Mouse (Mus musculus): ENCODE measurements at regions not wholly inside any gene's neighbourhood (a gene's known extent, or its start where the extent isn't known, plus 50 kb on each side); places are given as distances from the start of the nearest gene placed in this dataset.

DNA sequence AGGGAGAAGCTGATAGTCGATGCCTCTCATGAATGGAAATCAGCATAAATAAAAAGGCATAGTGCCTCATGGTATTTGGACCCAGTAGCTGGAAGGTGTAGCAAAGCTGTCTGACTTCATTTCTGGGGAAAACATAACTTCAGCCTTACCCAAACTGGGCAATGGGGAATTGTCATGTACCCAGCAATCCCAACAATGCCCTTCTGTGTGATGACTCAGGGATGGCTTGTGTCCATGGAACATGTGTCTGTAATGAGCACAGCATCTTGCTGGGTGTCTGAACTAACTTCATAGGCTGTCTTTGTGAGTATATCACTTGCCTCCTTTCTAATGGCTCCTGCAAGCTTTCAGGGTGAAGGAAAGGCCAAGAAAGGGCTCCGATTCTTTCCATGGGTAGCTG lies 140.3 kb downstream of the Bod1 start:
- no peak for DNase-seq (ENCODE audit: low spot score)

DNA sequence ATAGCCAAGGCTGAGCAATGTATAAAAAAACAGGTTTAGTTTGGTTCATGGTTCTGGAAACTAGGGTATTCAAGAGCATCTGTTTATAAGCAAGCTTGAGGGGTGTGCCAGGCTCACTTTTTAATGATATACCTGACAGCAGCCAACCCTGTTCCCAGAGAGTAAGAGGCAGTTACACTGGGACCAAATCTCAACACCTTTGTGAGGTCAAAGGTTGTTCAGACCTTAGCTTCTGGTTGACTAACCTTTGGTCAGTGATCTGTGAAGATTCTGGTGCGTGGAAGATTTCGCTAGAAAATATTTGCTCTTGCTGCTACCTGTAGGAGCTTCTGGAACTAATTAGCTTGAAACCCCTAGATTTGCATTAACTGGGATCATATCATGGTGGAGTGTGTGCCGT lies 140.8 kb downstream of the Bod1 start:
- no peak for DNase-seq (ENCODE audit: low spot score)

DNA sequence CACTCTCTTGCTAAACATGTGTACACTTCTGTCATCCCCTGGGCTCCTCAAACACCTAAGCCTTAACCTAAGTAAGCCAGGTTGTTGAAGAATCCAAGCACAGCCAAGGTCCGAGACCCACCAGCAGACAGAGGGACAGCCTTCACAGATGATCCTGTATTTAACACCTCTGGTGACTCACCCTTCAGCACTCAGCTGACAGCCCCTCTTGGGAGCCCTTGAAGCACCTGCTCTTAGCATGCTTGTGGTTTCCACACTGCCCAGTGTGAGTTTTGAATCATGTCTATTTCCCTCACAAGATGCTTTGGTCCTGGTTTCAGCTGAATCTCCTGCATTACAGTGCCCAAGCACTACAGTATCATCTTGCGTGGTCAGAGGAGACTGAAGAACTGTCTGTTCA lies 142.0 kb downstream of the Bod1 start:
- no peak for DNase-seq (ENCODE audit: low spot score)

DNA sequence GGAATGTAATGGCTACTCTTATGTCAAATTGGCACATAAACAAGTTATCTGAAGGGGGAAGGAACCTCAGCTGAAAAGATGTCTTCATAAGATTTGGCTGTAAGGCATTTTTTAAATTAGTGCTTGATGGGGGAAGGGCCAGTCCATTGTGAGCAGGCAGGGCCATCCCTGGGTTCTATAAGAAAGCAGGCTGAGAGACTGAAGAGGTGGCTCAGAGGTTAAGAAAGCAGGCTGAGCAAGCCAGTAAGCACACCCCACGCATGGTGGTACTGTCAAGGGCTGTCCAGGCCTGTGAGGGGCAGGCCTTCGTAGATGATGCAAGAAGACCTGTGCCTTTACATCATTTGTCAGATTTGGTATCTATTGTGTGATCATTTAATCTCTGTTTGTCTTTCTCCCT lies 147.0 kb downstream of the Bod1 start:
- DNase-seq (ENCODE audit: low spot score) = no peak

DNA sequence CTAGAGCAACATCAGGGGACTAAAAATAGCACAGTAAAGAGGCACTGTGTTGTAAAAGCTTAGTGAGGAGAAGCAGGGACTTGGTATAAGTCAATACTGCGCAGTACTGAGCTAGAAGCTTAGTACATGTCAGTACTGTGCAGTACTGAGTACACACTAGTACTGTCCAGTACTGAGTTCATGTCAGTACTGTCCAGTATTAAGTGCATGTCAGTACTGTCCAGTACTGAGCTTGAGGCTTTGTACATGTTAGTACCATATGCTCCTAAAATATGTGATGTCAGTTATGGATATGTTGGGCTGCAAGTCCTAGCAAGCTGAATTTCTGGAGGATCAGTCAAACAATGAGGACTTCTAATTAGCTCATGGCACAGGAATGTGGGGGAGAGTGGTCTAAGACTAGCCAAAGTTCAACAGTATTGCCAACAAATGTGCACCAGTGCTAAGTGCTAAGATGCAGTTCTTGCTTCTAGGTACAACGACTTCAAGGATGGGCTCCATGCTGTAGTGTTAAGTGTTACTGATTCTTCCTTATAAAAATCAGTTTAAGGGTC lies 147.5 kb downstream of the Bod1 start:
- no peak for DNase-seq (ENCODE audit: low spot score)

DNA sequence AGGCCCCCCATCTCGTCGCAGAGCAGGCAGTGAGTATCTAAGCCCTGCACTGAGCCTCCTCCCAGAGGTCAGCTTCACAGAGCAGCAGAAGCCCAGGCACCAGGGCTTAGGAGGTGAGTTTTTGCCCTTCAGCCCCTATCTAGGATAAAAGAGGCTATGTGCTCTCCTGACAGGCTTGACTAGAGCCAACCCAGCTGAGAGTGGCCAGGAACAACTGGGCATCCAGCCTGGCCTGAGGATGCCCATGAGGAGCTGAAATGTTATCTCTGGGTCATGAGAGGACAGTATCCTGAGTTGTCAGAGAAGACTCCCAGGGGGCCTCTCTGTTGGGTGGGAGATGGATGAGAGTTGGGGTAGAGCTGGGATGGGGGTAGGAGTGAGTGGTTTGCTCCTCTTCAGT lies 149.6 kb downstream of the Bod1 start:
- no peak for DNase-seq (ENCODE audit: low spot score)

DNA sequence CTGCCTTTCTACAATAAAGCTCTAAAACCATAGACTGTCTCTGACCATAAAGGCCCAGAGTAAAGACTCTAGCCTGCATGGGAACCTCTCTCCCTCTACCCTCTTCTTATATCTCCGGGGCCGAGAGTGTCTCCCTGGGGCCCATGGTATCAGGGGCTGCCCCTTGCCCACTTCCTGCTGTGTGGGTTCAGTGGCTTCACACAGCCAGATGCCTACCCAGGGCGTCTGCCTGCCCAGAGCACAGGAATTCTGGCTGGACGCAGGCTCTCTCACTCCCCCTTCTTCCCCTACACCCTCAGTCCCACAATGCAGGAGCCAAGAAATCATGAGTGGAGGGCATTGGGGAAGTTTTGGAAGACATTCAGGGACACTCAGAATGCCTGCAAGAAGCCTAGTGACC lies 150.8 kb downstream of the Bod1 start:
- no peak for DNase-seq (ENCODE audit: low spot score)

DNA sequence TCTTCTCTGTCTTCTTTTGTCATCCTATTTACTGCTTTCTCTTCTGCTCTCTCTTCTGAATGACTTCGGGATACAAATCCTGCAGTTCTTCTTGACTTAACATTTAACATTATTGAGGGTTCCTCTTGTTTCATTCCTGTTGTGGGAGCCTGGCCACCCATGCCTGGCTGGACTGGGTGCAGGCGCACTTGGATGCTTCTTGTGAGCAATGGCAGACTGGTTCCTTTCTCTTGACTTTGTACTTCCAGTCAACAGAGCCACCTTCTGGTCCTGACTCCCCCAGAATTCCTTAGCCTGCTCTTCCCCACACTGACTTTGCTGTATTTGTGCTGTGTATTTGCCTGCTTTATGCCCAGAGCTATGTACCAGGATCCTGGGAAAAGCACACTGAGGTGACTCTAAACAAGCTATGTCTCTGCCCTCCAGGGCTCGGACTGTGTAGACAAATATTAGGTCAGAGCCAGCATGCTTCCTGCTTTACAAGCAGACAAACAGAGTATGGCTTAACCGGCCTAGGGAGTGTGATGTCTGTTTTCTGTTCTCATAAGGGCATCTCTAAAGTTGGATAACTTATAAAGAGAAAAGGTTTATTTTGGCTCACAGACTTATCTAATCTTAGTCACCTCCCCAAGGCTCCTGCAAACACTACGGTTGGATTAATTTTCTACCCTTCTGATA lies 133.5 kb upstream of the Stc2 start:
- no peak for DNase-seq (ENCODE audit: low spot score)

DNA sequence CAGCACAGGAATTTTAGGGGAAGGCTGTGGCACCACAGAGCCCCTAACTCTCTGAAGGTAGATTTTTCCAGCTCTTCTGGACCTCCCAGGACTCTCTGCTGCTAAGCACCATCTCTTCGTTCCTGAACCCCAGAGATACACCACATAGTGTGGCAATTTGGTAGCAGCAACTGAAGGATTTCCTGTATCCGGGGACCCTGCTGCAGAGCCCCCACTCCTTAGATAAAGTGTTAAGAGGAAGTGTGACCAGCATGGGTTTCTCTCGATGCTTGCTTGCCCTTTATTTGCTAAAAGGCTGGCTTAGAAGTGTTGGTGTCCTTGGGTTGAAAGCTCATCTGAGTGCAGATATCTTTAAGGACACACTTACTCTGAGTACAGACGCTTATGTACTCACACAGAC lies 115.6 kb upstream of the Stc2 start:
- no peak for DNase-seq (ENCODE audit: low spot score)

DNA sequence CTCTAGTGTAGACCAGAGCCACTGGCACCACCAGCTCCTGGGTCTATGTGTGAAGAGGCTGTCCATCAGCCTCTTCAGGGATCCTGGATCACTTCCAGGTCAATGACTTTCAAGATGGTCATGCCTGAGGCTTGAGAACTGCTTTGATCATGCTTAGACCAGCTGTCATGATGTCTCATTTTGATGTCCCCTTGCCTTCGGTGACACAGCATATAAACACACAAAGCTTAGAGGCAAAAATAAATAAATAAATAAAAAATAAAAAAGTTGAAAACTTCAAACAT lies 111.1 kb upstream of the Stc2 start:
- no peak for DNase-seq (ENCODE audit: low spot score)

DNA sequence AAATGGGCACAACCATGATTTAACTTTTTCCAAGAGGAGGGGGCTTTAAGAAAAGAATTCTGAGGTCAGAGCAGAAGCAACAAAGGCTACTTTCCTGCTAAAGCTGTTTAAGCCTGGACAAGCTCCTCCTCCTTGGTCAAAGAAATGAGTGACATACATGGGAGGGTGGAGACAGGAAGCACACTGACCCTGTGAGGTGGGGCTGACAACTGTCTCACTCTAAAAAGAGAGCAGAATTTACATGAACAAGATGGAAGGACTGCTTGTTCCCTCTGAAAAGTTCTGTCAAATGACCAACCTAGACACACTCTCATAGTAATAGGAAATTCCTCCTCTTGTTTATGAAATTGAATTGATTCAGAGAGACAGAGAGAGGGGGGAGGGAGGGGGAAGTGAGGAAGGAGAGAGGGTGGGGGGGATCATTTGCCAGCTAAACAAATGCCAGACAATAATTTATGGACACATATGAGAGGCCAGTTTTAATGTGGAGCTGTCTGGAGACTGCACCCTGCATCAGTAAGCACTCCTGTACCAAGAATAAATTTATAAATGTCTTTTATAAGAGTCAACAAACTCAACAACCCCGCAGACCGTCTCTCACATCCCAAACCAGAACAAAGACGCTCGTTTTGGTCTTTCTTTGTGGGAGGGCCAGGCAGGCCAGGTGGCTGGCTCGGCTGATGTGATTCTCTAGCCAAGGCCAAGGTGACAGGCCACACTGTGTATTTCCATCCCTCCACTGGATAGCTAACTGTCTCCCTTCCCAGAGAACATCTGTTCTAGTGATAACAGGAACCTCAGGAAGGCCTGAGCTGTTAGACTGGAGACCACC lies 110.6 kb upstream of the Stc2 start:
- no peak for DNase-seq (ENCODE audit: low spot score)

DNA sequence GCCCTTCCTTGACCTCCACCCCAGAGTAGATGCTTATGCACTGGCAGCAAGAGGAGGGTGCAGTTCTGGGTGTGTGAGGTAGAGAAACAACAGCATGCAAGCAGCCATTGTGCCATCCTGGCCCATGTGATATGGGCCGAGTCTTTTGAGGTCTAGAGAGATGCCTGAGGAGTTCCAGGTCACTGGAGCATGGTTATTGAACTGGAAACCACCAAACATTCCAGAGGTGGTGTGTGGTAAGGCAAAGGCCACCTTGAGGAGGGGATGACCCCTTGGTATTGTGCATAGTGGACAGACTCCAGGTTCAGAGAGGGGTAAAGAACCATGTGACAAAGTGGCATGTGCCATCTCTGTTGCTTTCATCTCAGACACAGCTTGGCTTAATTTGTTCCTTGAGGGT lies 107.9 kb upstream of the Stc2 start:
- no peak for DNase-seq (ENCODE audit: low spot score)

DNA sequence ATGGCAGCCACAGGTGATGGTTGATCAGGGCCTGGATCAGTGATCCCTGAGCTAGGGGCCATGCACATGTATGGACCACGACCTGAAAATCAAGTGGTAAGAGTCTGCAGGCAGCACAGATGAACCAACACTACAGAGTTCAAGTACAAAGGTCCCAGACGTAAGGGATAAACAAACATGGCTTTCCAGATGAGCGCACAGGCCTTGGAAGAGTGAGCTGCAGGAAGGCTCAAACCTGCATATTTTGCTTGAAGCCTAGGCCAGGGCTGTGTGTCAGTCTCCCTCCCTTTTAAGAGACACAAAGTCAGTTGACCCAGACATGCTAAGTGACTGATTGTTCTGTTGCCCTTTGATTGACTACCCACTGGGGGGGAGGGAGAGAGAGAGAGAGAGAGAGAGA lies 107.2 kb upstream of the Stc2 start:
- no peak for DNase-seq (ENCODE audit: low spot score)

DNA sequence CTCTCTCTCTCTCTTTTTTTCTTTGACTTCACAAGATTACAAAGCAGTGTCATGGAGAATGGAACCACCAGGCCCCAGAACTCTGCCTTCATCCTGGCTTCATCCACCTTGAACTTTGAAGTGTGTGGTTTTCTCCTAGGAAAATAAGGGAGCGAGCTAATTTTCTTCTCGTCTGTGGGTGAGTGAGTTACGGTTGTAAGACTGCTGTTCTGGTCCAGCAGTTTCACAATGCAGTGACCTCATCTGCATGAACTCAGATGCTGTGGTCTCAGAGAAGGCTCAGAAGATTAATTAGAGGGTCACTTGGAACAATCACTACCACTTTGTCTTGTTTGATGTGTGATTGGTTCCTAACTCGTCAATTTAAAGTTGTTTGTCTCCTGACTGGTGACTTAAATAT lies 103.1 kb upstream of the Stc2 start:
- no peak for DNase-seq (ENCODE audit: low spot score)

DNA sequence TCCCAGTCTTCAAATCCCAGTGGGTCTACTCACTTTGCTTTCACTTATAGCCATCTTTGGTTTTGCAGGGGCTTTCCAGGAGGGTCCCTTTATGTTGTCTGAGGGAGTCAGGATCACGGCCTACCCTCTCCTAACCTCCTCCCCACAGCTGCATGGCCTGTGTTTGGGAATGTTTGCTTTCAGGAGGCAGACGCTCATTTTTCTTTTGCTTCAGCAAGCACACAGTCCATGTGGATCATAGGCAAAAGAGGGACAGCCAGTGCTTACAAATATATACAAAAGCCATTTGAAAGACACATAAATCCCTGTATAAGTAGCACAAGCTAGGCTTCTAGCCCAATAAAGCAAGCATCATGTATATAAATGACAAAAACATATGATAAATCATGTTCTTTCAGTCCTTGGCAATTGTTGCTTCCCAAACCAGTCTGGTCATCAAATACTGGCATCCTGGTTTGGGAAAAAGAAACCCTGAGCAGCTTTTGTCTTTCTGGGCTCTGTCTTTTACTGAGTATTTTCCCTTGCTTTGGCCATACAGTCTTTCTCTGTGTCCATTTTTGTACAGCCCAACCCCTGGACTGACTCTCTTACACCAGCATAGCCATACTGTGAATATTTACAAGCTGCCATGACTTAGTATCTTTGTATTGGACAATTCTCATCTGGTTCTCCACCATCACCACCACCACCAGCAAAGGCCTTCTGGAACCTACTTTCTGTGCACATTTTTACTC lies 101.0 kb upstream of the Stc2 start:
- no peak for DNase-seq (ENCODE audit: low spot score)

DNA sequence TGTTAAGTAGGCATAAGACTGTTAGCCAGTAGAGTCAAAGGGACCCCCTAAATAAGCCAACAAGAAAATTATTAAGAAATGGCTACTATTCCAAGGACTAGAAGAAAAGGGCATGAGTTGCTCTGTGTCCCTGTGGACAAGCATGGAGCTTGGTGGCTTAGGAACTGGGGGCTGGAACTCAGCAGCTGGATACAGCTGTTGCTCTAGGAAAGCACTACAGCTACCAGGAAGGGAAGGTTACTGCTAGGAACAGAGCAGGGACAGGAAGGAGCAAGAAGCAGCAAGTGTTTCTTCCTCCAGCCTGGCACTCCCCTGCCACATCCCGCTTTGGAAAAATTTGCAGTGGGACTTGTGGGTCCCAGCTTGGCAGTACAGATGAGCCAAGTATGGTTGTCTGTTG lies 95.0 kb upstream of the Stc2 start:
- no peak for DNase-seq (ENCODE audit: low spot score)

DNA sequence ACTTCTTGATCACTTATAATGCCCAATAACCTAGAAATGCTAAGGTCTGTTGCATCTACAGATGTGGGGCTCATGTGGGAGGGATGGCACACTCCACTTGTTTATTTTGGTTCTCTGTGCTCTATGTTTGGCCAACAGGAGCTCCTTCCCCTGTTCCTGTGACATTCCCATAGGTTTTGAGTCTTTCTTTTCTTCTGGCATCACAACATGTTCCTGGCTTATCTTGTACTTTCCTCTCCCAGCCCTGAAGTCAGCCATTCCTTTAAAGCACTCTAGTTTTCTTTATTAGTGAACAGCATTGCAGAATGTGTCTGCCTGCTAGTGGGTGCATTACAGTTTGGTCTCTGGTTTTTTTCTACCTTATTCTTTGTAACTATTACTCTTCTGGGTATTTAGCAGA lies 92.6 kb upstream of the Stc2 start:
- no peak for DNase-seq (ENCODE audit: low spot score)

DNA sequence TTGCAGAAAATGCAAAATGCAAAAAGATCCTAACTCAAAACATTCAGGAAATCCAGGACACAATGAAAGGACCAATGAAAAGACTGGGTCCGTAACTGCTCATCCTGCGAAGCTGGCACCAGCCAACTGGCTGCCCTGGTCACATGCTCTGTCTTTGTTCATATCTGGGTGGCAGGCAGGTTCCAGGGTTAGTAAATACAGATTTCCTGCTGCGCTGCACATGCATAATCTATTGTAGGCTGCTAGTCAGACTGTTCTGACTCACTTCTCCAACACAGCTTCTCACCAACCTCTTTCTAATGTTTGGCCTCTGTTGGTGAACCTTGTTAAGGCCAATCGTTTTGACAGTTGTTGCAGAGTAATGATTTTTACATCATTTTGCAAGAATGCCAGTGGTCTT lies 92.0 kb upstream of the Stc2 start:
- no peak for DNase-seq (ENCODE audit: low spot score)

DNA sequence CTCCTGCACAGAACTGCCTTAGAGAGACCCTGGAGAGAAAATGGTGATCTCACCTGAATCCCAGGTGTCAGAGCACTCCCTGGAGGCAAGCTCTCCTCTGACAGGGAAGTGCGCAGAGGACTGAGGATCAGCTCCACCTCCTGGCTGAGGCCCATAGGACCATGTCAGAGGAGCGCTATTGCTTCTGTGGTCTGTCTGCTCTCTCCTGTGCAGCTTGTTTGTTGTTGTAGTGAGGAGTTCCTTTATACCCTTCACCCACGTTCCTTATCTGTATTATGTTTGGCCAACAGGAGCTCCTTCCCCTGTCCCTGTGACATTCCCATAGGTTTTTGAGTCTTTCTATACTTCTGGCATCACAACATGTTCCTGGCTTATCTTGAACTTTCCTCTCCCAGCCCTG lies 91.5 kb upstream of the Stc2 start:
- no peak for DNase-seq (ENCODE audit: low spot score)

DNA sequence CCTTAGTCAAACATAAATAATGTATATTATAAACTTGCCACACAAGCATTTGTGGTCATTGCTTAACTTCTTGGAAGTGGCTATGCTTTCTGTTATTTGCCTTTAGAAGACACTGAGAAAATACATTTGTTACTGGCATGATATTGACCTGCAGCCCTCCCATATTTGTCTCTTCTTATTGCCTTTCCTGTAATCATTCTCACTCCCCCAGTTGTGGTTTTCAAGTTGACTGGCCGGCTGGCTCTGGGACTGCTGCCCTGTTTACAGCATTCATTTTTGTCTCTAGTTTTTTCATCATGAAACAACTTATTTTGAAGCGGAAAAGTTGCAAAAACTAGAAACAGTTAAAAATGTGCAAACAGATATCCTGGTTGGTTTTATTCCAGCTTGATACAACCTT lies 57.5 kb upstream of the Stc2 start:
- no peak for DNase-seq (ENCODE audit: low spot score)
